Mouse (Mus musculus) monocyte, adult 5-6 weeks (primary cell): ENCODE measurements around the gene B3galt6. TPM values are rescaled to one million over a fixed set of nuclear protein-coding genes. Genes with fewer than 3 reads are reported as not detected.

ENCODE experiments used
- ATAC-seq: fragments of 153-309, 156-312 bp; replicated peaks from 2 replicates; pipeline ENCODE4 v1.8.0; 2017; ENCODE audit warnings: mild to moderate bottlenecking; ENCODE audit not compliant: low TSS enrichment, insufficient number of reproducible peaks, severe bottlenecking, poor library complexity, low FRiP score
- total RNA-seq: library from RNA; stranded (forward); fragments of 200-1000, 200-491, 200-594 nt; gene quantifications from 3 replicates; pipeline ENCODE4 v1.2.3, GENCODE M21; 2017

The B3galt6 gene
- total RNA-seq, 1 experiment from 2014 or later, result 3.5 TPM

GRCm38 (mm10) chr4:155943049-155943452 lies 49.4 kb downstream of the B3galt6 start:
- ATAC-seq, result 0 out of 2 replicates have a peak, but pooled peaks have one; percentile 1

Other genes starting within 250 kb of the B3galt6 start
- gene Atad3a, start 231.6 kb downstream of the B3galt6 start, total RNA-seq, result 24.8 to 30.3 TPM (median 26.4 TPM) in 3 replicates
- gene Vwa1, start 218.0 kb downstream of the B3galt6 start, total RNA-seq, result 0.49 to 1.3 TPM in 2 of 3 replicates, not detected in the other
- gene Tmem88b, start 206.8 kb downstream of the B3galt6 start, total RNA-seq, result not detected in 3 replicates
- not detected in 3 replicates for gene Ankrd65, start 202.2 kb downstream of the B3galt6 start, total RNA-seq
- 39.1 to 56.7 TPM (median 44.1 TPM) in 3 replicates for gene Mrpl20, start 189.8 kb downstream of the B3galt6 start, total RNA-seq
- gene Ccnl2, start 180.2 kb downstream of the B3galt6 start, total RNA-seq, result 228 to 239 TPM (median 228 TPM) in 3 replicates
- 102 to 125 TPM (median 108 TPM) in 3 replicates for gene Aurkaip1, start 161.4 kb downstream of the B3galt6 start, total RNA-seq
- gene Mxra8, start 153.0 kb downstream of the B3galt6 start, total RNA-seq, result 0.29 to 15.8 TPM (median 2.0 TPM) in 3 replicates
- gene Dvl1, start 145.2 kb downstream of the B3galt6 start, total RNA-seq, result 18.8 to 30.1 TPM (median 27.0 TPM) in 3 replicates
- gene Tas1r3, start 129.3 kb downstream of the B3galt6 start, total RNA-seq, result 0.29 to 1.6 TPM (median 0.64 TPM) in 3 replicates
- gene Cptp, start 123.2 kb downstream of the B3galt6 start, total RNA-seq, result 5.7 to 8.4 TPM (median 6.6 TPM) in 3 replicates
- 21.5 to 28.1 TPM (median 24.5 TPM) in 3 replicates for gene Ints11, start 123.1 kb downstream of the B3galt6 start, total RNA-seq
- 3.8 to 12.8 TPM (median 10.3 TPM) in 3 replicates for gene Pusl1, start 100.9 kb downstream of the B3galt6 start, total RNA-seq
- gene Acap3, start 100.8 kb downstream of the B3galt6 start, total RNA-seq, result 17.2 to 19.3 TPM (median 17.3 TPM) in 3 replicates
- gene Ube2j2, start 48.8 kb downstream of the B3galt6 start, total RNA-seq, result 79.0 to 128 TPM (median 101 TPM) in 3 replicates
- gene C1qtnf12, start 30.3 kb downstream of the B3galt6 start, total RNA-seq, result 0.85 to 1.4 TPM in 2 of 3 replicates, not detected in the other
- gene Sdf4, start 223 bp upstream of the B3galt6 start, total RNA-seq, result 300 to 351 TPM (median 344 TPM) in 3 replicates
- 1.8 to 6.6 TPM (median 5.3 TPM) in 3 replicates for gene Tnfrsf4, start 21.2 kb upstream of the B3galt6 start, total RNA-seq
- gene Tnfrsf18, start 33.5 kb upstream of the B3galt6 start, total RNA-seq, result 29.2 to 74.7 TPM (median 38.4 TPM) in 3 replicates
- gene Ttll10, start 66.8 kb upstream of the B3galt6 start, total RNA-seq, result not detected in 3 replicates
- 5.7 to 20.4 TPM (median 15.4 TPM) in 3 replicates for gene 9430015G10Rik, start 117.3 kb upstream of the B3galt6 start, total RNA-seq
- gene Rnf223, start 137.9 kb upstream of the B3galt6 start, total RNA-seq, result 0.39 TPM in 1 of 3 replicates, not detected in the others
- gene Agrn, start 204.8 kb upstream of the B3galt6 start, total RNA-seq, result 1.4 to 8.4 TPM (median 2.7 TPM) in 3 replicates
- 1.9 to 9.6 TPM (median 2.4 TPM) in 3 replicates for gene Isg15, start 208.2 kb upstream of the B3galt6 start, total RNA-seq
- 2.6 to 12.3 TPM (median 3.3 TPM) in 3 replicates for gene AW011738, start 210.7 kb upstream of the B3galt6 start, total RNA-seq
- 0.19 to 0.48 TPM in 2 of 3 replicates, not detected in the other for gene Perm1, start 223.2 kb upstream of the B3galt6 start, total RNA-seq
- 4.3 to 17.1 TPM (median 16.9 TPM) in 3 replicates for gene Plekhn1, start 242.2 kb upstream of the B3galt6 start, total RNA-seq
- gene Noc2l, start 243.4 kb upstream of the B3galt6 start, total RNA-seq, result 33.0 to 53.8 TPM (median 40.5 TPM) in 3 replicates